Comparison of ENCODE assay signal across 1 mouse cellular context in the genomic region with DNA sequence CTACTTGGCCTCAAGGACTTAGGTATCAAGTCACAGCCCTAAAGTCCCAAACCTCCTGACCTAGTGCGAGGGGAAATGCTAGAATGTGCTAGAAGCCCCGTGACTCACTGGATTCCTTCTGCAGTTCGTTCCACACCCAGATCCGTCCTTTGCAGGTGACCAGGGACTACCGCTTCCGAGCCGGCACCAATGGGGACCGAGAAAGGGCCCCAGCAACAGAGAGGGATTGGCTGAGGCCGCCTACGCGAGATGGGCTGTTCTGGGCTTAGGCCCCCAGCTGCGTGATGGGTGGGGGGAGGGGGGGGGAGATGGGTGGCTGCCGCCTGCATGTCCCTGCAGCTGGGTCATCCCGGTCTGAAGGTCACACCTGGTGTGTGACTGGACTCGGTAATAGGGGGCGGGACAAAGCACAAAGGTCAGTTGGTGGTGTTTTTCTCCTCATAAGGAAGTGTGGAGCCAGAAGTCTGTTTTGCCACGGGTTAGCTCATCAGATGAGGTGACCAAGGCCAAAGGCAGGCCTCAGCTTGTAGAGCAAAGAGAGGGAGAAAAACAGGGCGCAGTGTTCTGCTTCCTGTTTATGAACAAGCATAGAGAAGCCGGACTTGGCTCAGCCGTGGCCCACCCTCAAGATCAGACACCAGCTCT.
TF ChIP-seq lines count a peak whose summit lies in the region.

No protein-coding gene starts in this region.

TF ChIP-seq in CH12.LX, 34 proteins besides CTCF, POLR2A, EP300 and RAD21:
- peak; percentile 57 for TF ChIP-seq NELFE (IDR thresholded peaks at IDR 0.05; ENCODE audit: low read depth, low read length)
- no peak for TF ChIP-seq ZNF384 (IDR thresholded peaks at IDR 0.05; ENCODE audit: low read depth, low read length)
- 0 out of 2 replicates have a peak, but pooled peaks have one; percentile 27 for TF ChIP-seq JUN (IDR thresholded peaks at IDR 0.05; ENCODE audit: insufficient read depth, low read depth, low read length)
- peak; percentile 94 for TF ChIP-seq TCF12 (IDR thresholded peaks at IDR 0.05; ENCODE audit: low read depth, low read length)
- peak; percentile 87 for TF ChIP-seq ELF1 (IDR thresholded peaks at IDR 0.05; ENCODE audit: low read depth, low read length)
- TF ChIP-seq CHD1 (IDR thresholded peaks at IDR 0.05; ENCODE audit: low read depth, low read length) = peak; percentile 98
- TF ChIP-seq ZKSCAN1 (IDR thresholded peaks at IDR 0.05; ENCODE audit: borderline replicate concordance, low read depth, low read length) = no peak
- TF ChIP-seq MYC (IDR thresholded peaks at IDR 0.05; ENCODE audit: low read depth, low read length) = peak; percentile 77
- TF ChIP-seq RCOR1 (conservative IDR thresholded peaks at IDR 0.05; ENCODE audit: low read depth, low read length) = 0 out of 2 replicates have a peak, but pooled peaks have one; percentile 32
- peak; percentile 75 for TF ChIP-seq HCFC1 (IDR thresholded peaks at IDR 0.05; ENCODE audit: low read depth, low read length)
- TF ChIP-seq E2F4 (IDR thresholded peaks at IDR 0.05; ENCODE audit: insufficient replicate concordance, low read depth, low read length) = no peak
- no peak for TF ChIP-seq GABPA (IDR thresholded peaks at IDR 0.05; ENCODE audit: insufficient replicate concordance, low read depth, low read length)
- peak; percentile 92 for TF ChIP-seq BHLHE40 (IDR thresholded peaks at IDR 0.05; ENCODE audit: low read depth, low read length)
- peak; percentile 92 for TF ChIP-seq SIN3A (IDR thresholded peaks at IDR 0.05; ENCODE audit: low read length)
- TF ChIP-seq MEF2A (IDR thresholded peaks at IDR 0.05; ENCODE audit: borderline replicate concordance, low read depth, low read length) = peak; percentile 67
- TF ChIP-seq PAX5 (IDR thresholded peaks at IDR 0.05; ENCODE audit: low read length) = no peak
- TF ChIP-seq ZC3H11A (IDR thresholded peaks at IDR 0.05; ENCODE audit: low read depth, low read length) = no peak
- TF ChIP-seq ZMIZ1 (IDR thresholded peaks at IDR 0.05; ENCODE audit: low read depth, low read length) = no peak; the same call in 1 of the 2 replicates
- peak; percentile 99 for TF ChIP-seq MAZ (IDR thresholded peaks at IDR 0.05; ENCODE audit: low read depth, low read length)
- TF ChIP-seq NRF1 (IDR thresholded peaks at IDR 0.05; ENCODE audit: low read depth, low read length) = peak; percentile 72
- TF ChIP-seq USF1 (IDR thresholded peaks at IDR 0.05; ENCODE audit: low read depth, low read length) = peak; percentile 30; the same call in 1 of the 2 replicates
- peak; percentile 67 for TF ChIP-seq USF2 (conservative IDR thresholded peaks at IDR 0.05; ENCODE audit: low read depth, low read length)
- TF ChIP-seq JUND (conservative IDR thresholded peaks at IDR 0.05; ENCODE audit: low read depth, low read length) = no peak
- no peak for TF ChIP-seq MAFK (IDR thresholded peaks at IDR 0.05; ENCODE audit: insufficient replicate concordance, low read length)
- peak; percentile 91 for TF ChIP-seq ETS1 (conservative IDR thresholded peaks at IDR 0.05; ENCODE audit: low read depth, low read length)
- TF ChIP-seq MAX (IDR thresholded peaks at IDR 0.05; ENCODE audit: low read length) = peak; percentile 36; the same call in 1 of the 2 replicates
- peak; percentile 21; the same call in 1 of the 2 replicates for TF ChIP-seq POLR2AphosphoS2 (IDR thresholded peaks at IDR 0.05; ENCODE audit: low read depth, low read length)
- no peak; the same call in 1 of the 2 replicates for TF ChIP-seq MXI1 (IDR thresholded peaks at IDR 0.05; ENCODE audit: low read depth, low read length)
- TF ChIP-seq UBTF (IDR thresholded peaks at IDR 0.05; ENCODE audit: low read depth, low read length) = no peak
- no peak for TF ChIP-seq SMC3 (IDR thresholded peaks at IDR 0.05; ENCODE audit: low read depth, low read length)
- peak; percentile 84 for TF ChIP-seq IRF4 (IDR thresholded peaks at IDR 0.05; ENCODE audit: low read depth, low read length)
- peak; percentile 97 for TF ChIP-seq CHD2 (IDR thresholded peaks at IDR 0.05; ENCODE audit: low read length)
- TF ChIP-seq TBP (conservative IDR thresholded peaks at IDR 0.05; ENCODE audit: low read depth, low read length) = peak; percentile 85
- TF ChIP-seq KAT2A (IDR thresholded peaks at IDR 0.05; ENCODE audit: insufficient replicate concordance, low read length) = peak; percentile 61; the same call in 1 of the 2 replicates
